Comparison of ENCODE assay signal across 8 mouse cellular contexts in genomic region chr10:14056584-14057451, GRCm38 (mm10).
DNase-seq lines count a peak whose midpoint lies in the region; ATAC-seq and TF ChIP-seq lines count a peak whose summit lies in the region.

No protein-coding gene starts in this region.

- TF ChIP-seq CTCF in layer of hippocampus, adult 2 months (conservative IDR thresholded peaks at IDR 0.05), result no peak; the same call in 1 of the 2 replicates

- no peaks in the 10 kb centered on the region for H3K36me3 ChIP-seq in forebrain, embryonic 11.5 days (ENCODE audit: control insufficient read depth, insufficient read depth, low read length)
- H3K36me3 ChIP-seq in neural tube, embryonic 11.5 days (ENCODE audit: control insufficient read depth, insufficient read depth, low read length), result no peaks in the 10 kb centered on the region

- no peak overlapping the region for H3K4me2 ChIP-seq in forebrain, embryonic 11.5 days (ENCODE audit: low read depth, low read length, severe bottlenecking)
- H3K4me2 ChIP-seq in neural tube, embryonic 11.5 days (ENCODE audit: low read depth), result no peak overlapping the region

- WGBS in forebrain, embryonic 11.5 days, result 23% methylated on average over 8 of the region's 8 CpGs
- 42% methylated on average over 8 of the region's 8 CpGs for WGBS in neural tube, embryonic 11.5 days

- H3K27ac ChIP-seq in layer of hippocampus, adult 2 months, result peak overlapping the region; percentile 82
- H3K27ac ChIP-seq in forebrain, embryonic 11.5 days (ENCODE audit: low read depth, low read length), result peak overlapping the region; percentile 57; the same call in 1 of the 2 replicates
- H3K27ac ChIP-seq in neural tube, embryonic 11.5 days (ENCODE audit: low read depth, low read length), result peak overlapping the region; percentile 35; the same call in 1 of the 2 replicates

- no peaks in the 10 kb centered on the region for H3K9me3 ChIP-seq in forebrain, embryonic 11.5 days (ENCODE audit: control insufficient read depth, low read length)
- no peaks in the 10 kb centered on the region for H3K9me3 ChIP-seq in neural tube, embryonic 11.5 days (ENCODE audit: control insufficient read depth, low read length)

- H3K4me3 ChIP-seq in layer of hippocampus, adult 2 months, result no peak overlapping the region
- no peak overlapping the region for H3K4me3 ChIP-seq in forebrain, embryonic 11.5 days (ENCODE audit: low read depth, low read length)
- no peak overlapping the region for H3K4me3 ChIP-seq in neural tube, embryonic 11.5 days (ENCODE audit: low read depth, low read length)

- no peaks in the 10 kb centered on the region for H3K27me3 ChIP-seq in forebrain, embryonic 11.5 days (ENCODE audit: control insufficient read depth, insufficient read depth, low read length)
- no peaks in the 10 kb centered on the region for H3K27me3 ChIP-seq in neural tube, embryonic 11.5 days (ENCODE audit: control insufficient read depth, insufficient read depth, low read length)

- intact Hi-C loops in heart, postnatal 10 days (cut with DNase I), result loop anchor here (2.0 to 5.0 kb wide), 2 partner anchors 40 to 92 kb away; no protein-coding TSS in a partner anchor

- no peak for DNase-seq in layer of hippocampus, adult 2 months (ENCODE audit: low spot score in 2 of 2)
- DNase-seq in layer of hippocampus, adult 8-10 months (ENCODE audit: low spot score in 2 of 2), result no peak
- DNase-seq in adrenal gland, postnatal 36 days, result peak; percentile 84 to 91
- DNase-seq in forebrain, embryonic 11.5 days (ENCODE audit: low spot score), result peak; percentile 75
- DNase-seq in heart, postnatal 10 days, result peak; percentile 85 to 88
- DNase-seq in kidney, postnatal 25 days, result peak; percentile 80 to 90
- peak; percentile 67 for DNase-seq in neural tube, embryonic 11.5 days (ENCODE audit: low spot score)
- no peak for DNase-seq in thymus, postnatal 4 days

- peak overlapping the region; percentile 6; the same call in 1 of the 2 replicates for H3K9ac ChIP-seq in forebrain, embryonic 11.5 days (ENCODE audit: low read length)
- no peak overlapping the region for H3K9ac ChIP-seq in neural tube, embryonic 11.5 days (ENCODE audit: low read length)

- peak; percentile 90 for ATAC-seq in forebrain, embryonic 11.5 days (replicated peaks; ENCODE audit: low FRiP score)
- peak; percentile 86 for ATAC-seq in neural tube, embryonic 11.5 days (ENCODE audit: insufficient read depth, low FRiP score, low TSS enrichment)

- peaks cover 18% of the 10 kb centered on the region for H3K4me1 ChIP-seq in forebrain, embryonic 11.5 days (replicated peaks; ENCODE audit: control insufficient read depth, insufficient read depth, low read length)
- H3K4me1 ChIP-seq in neural tube, embryonic 11.5 days (ENCODE audit: control insufficient read depth, insufficient read depth, low read length), result peaks cover 19% of the 10 kb centered on the region

Comparison
In these comparisons a context has a peak if more than half of its experiments do, and no peak if none do; other contexts are left out.
1. DNase-seq: peak in adrenal gland, postnatal 36 days (2 of 2), forebrain, embryonic 11.5 days (single experiment), heart, postnatal 10 days (2 of 2), kidney, postnatal 25 days (2 of 2) and neural tube, embryonic 11.5 days (single experiment); none in layer of hippocampus, adult 2 months (0 of 2), layer of hippocampus, adult 8-10 months (0 of 2) and thymus, postnatal 4 days (single experiment).
2. Peak in every context shown above with its lines, with median percentiles within 50 percentile points of each other: H3K27ac ChIP-seq.